Mouse (Mus musculus) G1E-ER4 (cell line): ENCODE measurements around the gene Hivep2. TPM values are rescaled to one million over a fixed set of nuclear protein-coding genes. Genes with fewer than 3 reads are reported as not detected.

Experiments used
- GATA1 ChIP-seq: IDR thresholded peaks from one replicate; pipeline ENCODE4 v1.8.0; 2012; ENCODE audit warnings: low read length, inconsistent platforms
- polyA plus RNA-seq: library from polyadenylated mRNA; stranded (reverse); fragments of >175 nt; gene quantifications from 2 replicates; pipeline ENCODE4 v1.2.3, GENCODE M21; 2012

Gene Hivep2
- polyA plus RNA-seq, 1 experiment = not detected

DNA sequence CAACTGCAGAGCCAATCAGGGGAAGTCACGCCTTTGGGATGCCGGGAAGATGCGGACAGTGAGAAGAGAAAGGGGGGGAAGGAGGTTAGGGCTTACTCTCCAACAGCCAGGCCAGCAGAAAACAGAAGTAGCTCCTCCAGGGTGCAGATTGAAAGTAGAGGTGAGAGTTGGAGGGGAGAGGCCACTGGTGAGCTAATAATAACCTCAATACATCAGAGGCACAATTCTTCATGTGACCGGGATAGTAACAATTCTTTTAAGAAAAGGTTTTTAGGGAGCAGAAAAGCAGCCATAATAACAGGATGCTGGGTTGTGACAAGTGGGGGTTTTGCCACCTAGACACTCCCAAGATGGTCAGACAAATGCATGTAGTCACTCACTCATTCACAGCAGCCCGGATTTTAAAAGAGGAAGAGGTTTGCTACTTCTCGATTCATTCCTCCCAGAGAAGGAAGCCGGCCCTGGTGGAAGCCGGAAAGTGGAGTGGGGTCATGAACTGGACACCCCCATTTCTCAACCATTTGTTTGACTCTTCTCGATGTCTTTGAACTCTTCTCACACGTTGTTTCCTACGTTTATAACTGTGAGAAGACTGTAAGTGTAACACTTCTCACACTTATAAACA is 220.6 kb downstream of the Hivep2 start:
- TF ChIP-seq GATA1 = no peak

GRCm38 (mm10) chr10:14189050-14189449 is 223.2 kb downstream of the Hivep2 start:
- no peak for TF ChIP-seq GATA1

DNA sequence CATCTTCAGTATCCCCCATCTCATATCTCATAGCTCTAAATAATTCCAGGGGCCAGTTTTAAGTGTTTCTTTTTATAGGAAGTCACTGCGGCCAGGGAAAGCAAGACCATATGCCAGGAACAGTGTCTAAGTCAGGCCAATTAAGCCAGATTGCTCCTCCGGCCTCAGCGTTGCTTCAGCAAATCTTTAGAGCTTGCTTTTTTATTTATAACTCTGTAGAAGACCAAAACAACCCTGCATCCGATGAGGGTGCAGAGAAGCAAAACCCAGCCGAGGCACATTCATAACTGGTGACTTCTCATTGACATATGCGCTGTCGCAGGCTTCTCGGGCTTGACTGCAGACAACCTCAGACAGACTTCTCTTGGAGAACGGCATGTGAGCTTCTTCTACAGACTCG is 225.3 kb downstream of the Hivep2 start:
- TF ChIP-seq GATA1 = no peak

DNA sequence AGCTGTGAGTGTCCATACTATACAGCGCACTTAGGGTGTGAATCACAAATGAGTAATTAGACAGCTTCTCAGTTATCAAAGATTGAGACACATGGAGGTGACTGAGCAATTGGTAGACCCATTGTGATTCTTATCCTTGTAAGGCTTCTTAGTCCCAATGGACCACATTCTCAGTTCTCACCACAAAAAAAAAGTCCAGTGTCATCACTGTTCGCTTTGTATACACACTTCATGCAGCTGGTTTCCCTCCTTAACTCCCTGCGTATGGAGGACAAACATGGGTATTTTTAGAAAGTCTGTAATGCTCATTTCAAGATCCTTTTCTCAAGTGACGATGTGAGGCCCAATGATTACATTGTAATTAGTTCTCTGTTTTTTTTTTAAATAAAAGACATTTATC is 226.3 kb downstream of the Hivep2 start:
- TF ChIP-seq GATA1 = no peak

- TF ChIP-seq GATA1 = no peak
Measured at GRCm38 (mm10) chr10:14193702-14194101, 227.8 kb downstream of the Hivep2 start.

DNA sequence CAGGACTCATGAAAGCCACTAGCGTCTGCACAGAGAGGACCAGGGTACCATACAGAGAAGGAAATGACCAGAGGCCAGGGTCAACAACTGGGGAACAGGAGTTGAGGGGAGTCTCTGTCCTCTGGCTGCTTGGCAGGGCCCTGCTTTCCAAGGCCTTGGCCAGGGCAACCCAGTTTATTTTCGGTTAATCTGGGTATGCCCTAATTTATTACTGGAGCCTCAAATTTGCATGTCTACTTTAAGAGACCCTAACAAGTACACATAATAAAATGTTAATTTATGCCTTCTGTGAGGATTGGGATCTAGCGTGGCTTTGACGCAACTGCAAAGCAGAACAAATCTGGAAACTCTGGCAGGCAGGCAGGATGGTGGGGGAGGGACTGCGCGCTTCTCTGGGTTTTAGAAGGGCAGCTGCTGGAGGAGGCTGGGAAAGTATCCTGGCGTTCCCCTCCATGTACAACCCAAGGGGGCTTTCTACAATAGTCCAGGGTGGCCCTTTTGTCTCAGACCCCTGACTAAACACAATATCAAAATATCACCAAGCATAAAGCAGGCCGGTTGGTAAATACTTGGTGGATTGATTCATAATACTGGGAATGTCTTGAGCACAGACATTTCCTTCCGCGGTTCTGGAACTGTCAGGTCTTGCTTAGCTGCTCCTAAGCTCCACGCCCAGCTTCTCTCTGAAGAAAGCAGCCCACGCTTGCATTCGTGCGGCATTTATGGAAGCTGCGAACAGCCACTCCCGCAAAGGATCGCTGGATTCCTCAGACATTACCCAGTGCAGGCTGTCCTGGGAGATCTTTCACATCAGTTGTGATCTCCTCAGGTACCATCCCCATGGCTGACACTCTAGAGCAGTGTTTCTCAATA is 230.1 kb downstream of the Hivep2 start:
- TF ChIP-seq GATA1 = no peak

DNA sequence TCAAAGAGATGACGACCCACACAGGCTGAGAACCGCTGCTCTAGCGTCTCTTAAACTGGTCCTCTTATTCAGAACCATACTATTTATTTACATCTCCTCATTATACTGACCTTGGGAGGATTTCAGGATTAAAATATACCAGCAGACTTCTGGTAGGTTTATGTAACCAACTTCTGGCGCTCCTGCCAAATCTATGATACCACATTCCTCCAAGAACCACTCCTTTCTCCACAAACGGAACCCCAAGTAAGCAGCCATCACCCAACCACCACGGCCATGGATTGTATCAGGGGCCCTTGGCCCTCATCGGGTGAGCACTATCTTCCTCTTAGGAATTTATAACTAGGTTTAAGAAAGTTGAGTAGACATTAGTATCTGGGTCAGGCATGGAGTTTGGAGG is 230.9 kb downstream of the Hivep2 start:
- TF ChIP-seq GATA1 = no peak

- TF ChIP-seq GATA1 = no peak
Measured at GRCm38 (mm10) chr10:14197261-14197660, 231.4 kb downstream of the Hivep2 start.

DNA sequence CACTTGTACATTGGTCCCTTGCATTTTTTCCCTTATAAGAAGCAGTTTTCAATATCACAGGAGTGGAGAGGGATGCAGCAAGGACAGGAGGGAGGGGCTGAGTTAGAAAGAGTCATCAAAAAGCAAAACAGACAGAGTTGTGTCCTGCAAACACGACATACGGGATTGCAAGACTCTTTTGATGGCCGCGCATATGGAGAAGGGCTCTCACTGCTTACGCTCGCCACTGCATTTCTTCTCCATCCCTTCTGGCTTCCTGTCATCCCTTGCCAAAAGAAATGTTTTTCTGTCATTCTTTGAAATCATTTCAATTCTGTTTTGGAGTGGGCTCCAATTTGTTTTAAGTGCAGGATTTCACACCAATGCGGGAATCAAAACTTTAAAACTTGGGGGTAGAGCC is 233.5 kb downstream of the Hivep2 start:
- no peak for TF ChIP-seq GATA1

DNA sequence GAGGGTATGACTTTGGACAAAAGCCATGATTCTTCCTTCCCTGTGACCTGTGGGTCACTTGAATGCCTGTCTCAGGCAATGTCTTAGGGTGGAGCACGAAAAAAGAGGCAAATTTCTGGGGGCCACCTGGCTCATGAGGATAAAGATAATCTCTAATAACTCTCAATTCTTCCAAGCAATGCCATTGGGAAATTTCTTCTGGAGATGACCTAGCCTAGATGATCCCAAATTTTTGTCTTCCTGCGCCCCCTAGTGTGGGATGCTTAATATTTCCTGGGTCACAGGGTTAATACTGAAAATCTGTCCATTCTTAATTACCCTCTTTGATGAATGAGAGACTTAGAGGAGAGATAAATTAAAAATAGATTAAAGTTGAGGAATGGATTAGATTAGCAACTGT is 234.4 kb downstream of the Hivep2 start:
- TF ChIP-seq GATA1 = no peak

Other genes with a start within 250 kb of the Hivep2 start
- gene Aig1, start 97.1 kb upstream of the Hivep2 start, polyA plus RNA-seq = not detected in 2 replicates